Mouse (Mus musculus) gastrocnemius, adult 2 months (tissue): ENCODE results near the gene Gm47969. TPM values are rescaled to one million over a fixed set of nuclear protein-coding genes. Genes with fewer than 3 reads are reported as not detected.
A peak's percentile ranks its signal among the peaks of the same experiment; 100 is the strongest.

Experiments
- DNase-seq: peaks from one replicate; pipeline ENCODE4 v3.0.0; 2022
- H3K27ac ChIP-seq: fragments of 200-600 bp; 2 replicates; pipeline ENCODE4 v1.8.1; 2022; ENCODE audit warnings: mild to moderate bottlenecking
- H3K4me3 ChIP-seq: fragments of 200-600 bp; 2 replicates; pipeline ENCODE4 v1.8.1; 2022; ENCODE audit warnings: mild to moderate bottlenecking, moderate library complexity
- CTCF ChIP-seq: fragments of 200-600 bp; IDR thresholded peaks from 2 replicates; pipeline ENCODE4 v1.8.1; 2022; ENCODE audit warnings: antibody characterized with exemption, mild to moderate bottlenecking, moderate library complexity
- intact Hi-C: fragments of 180-260 bp; cut with DNase I; formaldehyde crosslinking; loops from one replicate; pipeline ENCODE4 v1.15.1; 2025
- total RNA-seq, 2 experiments: library from RNA; stranded (reverse); gene quantifications; 2 replicates each; pipeline ENCODE4 v1.2.3; 2021

The Gm47969 gene
- total RNA-seq, 2 experiments from 2014 or later = not detected

- Histone ChIP-seq H3K27ac (no peak overlapping the region), H3K4me3 (no peak overlapping the region)
- no peak for TF ChIP-seq CTCF
- intact Hi-C loops = no loop called here
- DNase-seq = no peak
These were observed 5.7 kb upstream of the Gm47969 start for GRCm38 (mm10) chr1:83039080-83039479.

GRCm38 (mm10) chr1:83042380-83042779 lies 2.4 kb upstream of the Gm47969 start, which contains the start of gene Krtap28-10:
TSS of gene Krtap28-10 (minus strand) at chr1:83042480.
- Histone ChIP-seq H3K27ac (no peak within 1 kb of the TSS), H3K4me3 (no peak within 1 kb of the TSS)
- DNase-seq = no peak
- TF ChIP-seq CTCF = no peak
- intact Hi-C loops = no loop called here

GRCm38 (mm10) chr1:83058481-83058880 lies 13.7 kb downstream of the Gm47969 start:
- no peak for DNase-seq
- intact Hi-C loops = no loop called here
- Histone ChIP-seq H3K4me3 (no peak overlapping the region), H3K27ac (no peak overlapping the region)
- no peak for TF ChIP-seq CTCF

GRCm38 (mm10) chr1:83059278-83059677 lies 14.5 kb downstream of the Gm47969 start, which contains the start of gene A030005K14Rik:
TSS of gene A030005K14Rik (minus strand) at chr1:83059378.
- Histone ChIP-seq H3K27ac (no peak within 1 kb of the TSS), H3K4me3 (no peak within 1 kb of the TSS)
- DNase-seq = no peak
- TF ChIP-seq CTCF = no peak
- intact Hi-C loops = no loop called here

GRCm38 (mm10) chr1:83060643-83061042 lies 15.9 kb downstream of the Gm47969 start, which contains the start of gene Krtap28-13:
TSS of gene Krtap28-13 (plus strand) at chr1:83060930.
- H3K4me3 ChIP-seq = no peak within 1 kb of the TSS
- intact Hi-C loops = loop anchor here (5.0 kb wide), 1 partner anchor 657 kb away; no protein-coding TSS in a partner anchor
- no peak for TF ChIP-seq CTCF
- no peak for DNase-seq
- no peak within 1 kb of the TSS for H3K27ac ChIP-seq

- Histone ChIP-seq H3K4me3 (no peak overlapping the region), H3K27ac (no peak overlapping the region)
- no peak for DNase-seq
- peak; percentile 71 for TF ChIP-seq CTCF
- intact Hi-C loops = loop anchor here (2.0 to 5.0 kb wide), 2 partner anchors 122 to 652 kb away; no protein-coding TSS in a partner anchor
These were observed 20.1 kb downstream of the Gm47969 start for GRCm38 (mm10) chr1:83064851-83065250.

GRCm38 (mm10) chr1:83066577-83066976 lies 21.8 kb downstream of the Gm47969 start:
- intact Hi-C loops = no loop called here
- Histone ChIP-seq H3K27ac (no peak overlapping the region), H3K4me3 (no peak overlapping the region)
- no peak for DNase-seq
- no peak for TF ChIP-seq CTCF

GRCm38 (mm10) chr1:83067205-83067604 lies 22.5 kb downstream of the Gm47969 start:
- H3K4me3 ChIP-seq = no peak overlapping the region
- TF ChIP-seq CTCF = no peak
- no peak for DNase-seq
- intact Hi-C loops = no loop called here
- H3K27ac ChIP-seq = no peak overlapping the region

GRCm38 (mm10) chr1:83075526-83076189 lies 30.9 kb downstream of the Gm47969 start:
- peak overlapping the region; percentile 37 for H3K4me3 ChIP-seq
- no peak for DNase-seq
- intact Hi-C loops = loop anchor here (5.0 kb wide), 1 partner anchor 288 kb away; no protein-coding TSS in a partner anchor
- no peak overlapping the region for H3K27ac ChIP-seq
- no peak for TF ChIP-seq CTCF

- TF ChIP-seq CTCF = peak; percentile 74
- no peak for DNase-seq
- intact Hi-C loops = loop anchor here (5.0 kb wide), 1 partner anchor 289 kb away; no protein-coding TSS in a partner anchor
- H3K4me3 ChIP-seq = peak overlapping the region; percentile 37
- no peak overlapping the region for H3K27ac ChIP-seq
These were observed 31.6 kb downstream of the Gm47969 start for GRCm38 (mm10) chr1:83076190-83076917.

- intact Hi-C loops = loop anchor here (5.0 kb wide), 1 partner anchor 290 kb away; no protein-coding TSS in a partner anchor
- DNase-seq = no peak
- Histone ChIP-seq H3K27ac (no peak overlapping the region), H3K4me3 (no peak overlapping the region)
- no peak for TF ChIP-seq CTCF
These were observed 32.3 kb downstream of the Gm47969 start for GRCm38 (mm10) chr1:83077016-83077415.

- no peak for TF ChIP-seq CTCF
- H3K4me3 ChIP-seq = no peak overlapping the region
- intact Hi-C loops = no loop called here
- no peak for DNase-seq
- H3K27ac ChIP-seq = no peak overlapping the region
These were observed 40.1 kb downstream of the Gm47969 start for GRCm38 (mm10) chr1:83084790-83085189.

- DNase-seq = no peak
These were observed 46.5 kb downstream of the Gm47969 start for GRCm38 (mm10) chr1:83091268-83091667.

More at GRCm38 (mm10) chr1:83091268-83091667, 46.5 kb downstream of the Gm47969 start:
- Histone ChIP-seq H3K27ac (no peak overlapping the region), H3K4me3 (no peak overlapping the region)
- intact Hi-C loops = no loop called here
- TF ChIP-seq CTCF = no peak

Other genes with a start within 250 kb of the Gm47969 start
- 10 to 100 TPM; 24.6 to 27.7 TPM for gene Agfg1, start 205.4 kb upstream of the Gm47969 start, total RNA-seq
- under 1 TPM in 1 of 2 experiments, not detected in 1; 0.31 TPM for gene A030005L19Rik, start 131.6 kb upstream of the Gm47969 start, total RNA-seq
- gene A030014E15Rik, start 120.0 kb upstream of the Gm47969 start, total RNA-seq = not detected
- gene Gm6217, start 113.5 kb upstream of the Gm47969 start, total RNA-seq = not detected
- gene A030003K21Rik, start 101.5 kb upstream of the Gm47969 start, total RNA-seq = not detected
- not detected for gene Gm7544, start 88.9 kb upstream of the Gm47969 start, total RNA-seq
- gene Gm47955, start 84.6 kb upstream of the Gm47969 start, total RNA-seq = not detected
- gene Gm47959, start 44.4 kb upstream of the Gm47969 start, total RNA-seq = not detected
- not detected for gene Slc19a3, start 6.5 kb upstream of the Gm47969 start, total RNA-seq
- gene Krtap28-10, start 2.5 kb upstream of the Gm47969 start, total RNA-seq = not detected
- gene A030005K14Rik, start 14.4 kb downstream of the Gm47969 start, total RNA-seq = not detected
- gene Krtap28-13, start 16.0 kb downstream of the Gm47969 start, total RNA-seq = not detected
- gene Ccl20, start 71.8 kb downstream of the Gm47969 start, total RNA-seq = not detected
- not detected for gene Daw1, start 114.8 kb downstream of the Gm47969 start, total RNA-seq